Mouse (Mus musculus) activated CD4-positive, CD25-positive, alpha-beta regulatory T cell, adult 4 months (primary cell): ENCODE measurements around the gene Ffar1. TPM values are rescaled to one million over a fixed set of nuclear protein-coding genes. Genes with fewer than 3 reads are reported as not detected.

ENCODE experiments used
- polyA plus RNA-seq, 2 experiments: library from polyadenylated mRNA; unstranded; fragments of 100-300 nt; shearing (Covaris generic); gene quantifications; one replicate each; pipeline ENCODE4 v1.2.1; 2017

Ffar1 gene
- polyA plus RNA-seq, 2 experiments from 2014 or later: 0.19 to 0.28 TPM

Other genes with a start within 250 kb of the Ffar1 start
- 1 to 10 TPM; 2.2 to 3.3 TPM for gene Upk1a, start 248.7 kb downstream of the Ffar1 start, polyA plus RNA-seq
- gene Cox6b1, start 235.4 kb downstream of the Ffar1 start, polyA plus RNA-seq: 100 to 1,000 TPM; 421 to 746 TPM
- gene Etv2, start 225.7 kb downstream of the Ffar1 start, polyA plus RNA-seq: not detected
- gene Rbm42, start 211.2 kb downstream of the Ffar1 start, polyA plus RNA-seq: 10 to 100 TPM; 25.6 to 37.9 TPM
- gene Haus5, start 196.6 kb downstream of the Ffar1 start, polyA plus RNA-seq: 10 to 100 TPM; 20.0 to 20.4 TPM
- gene Pmis2, start 190.0 kb downstream of the Ffar1 start, polyA plus RNA-seq: not detected
- not detected for gene 2200002J24Rik, start 162.6 kb downstream of the Ffar1 start, polyA plus RNA-seq
- not detected for gene Atp4a, start 149.4 kb downstream of the Ffar1 start, polyA plus RNA-seq
- 10 to 100 TPM; 46.6 to 48.1 TPM for gene Tmem147, start 132.0 kb downstream of the Ffar1 start, polyA plus RNA-seq
- gene Gapdhs, start 117.9 kb downstream of the Ffar1 start, polyA plus RNA-seq: not detected
- under 1 TPM in 1 of 2 experiments, not detected in 1; 0.69 TPM for gene Sbsn, start 110.1 kb downstream of the Ffar1 start, polyA plus RNA-seq
- gene Dmkn, start 97.8 kb downstream of the Ffar1 start, polyA plus RNA-seq: under 1 TPM in 1 of 2 experiments, not detected in 1; 0.17 TPM
- gene Krtdap, start 73.7 kb downstream of the Ffar1 start, polyA plus RNA-seq: not detected
- under 1 TPM; 0.22 to 0.68 TPM for gene Ffar2, start 37.8 kb downstream of the Ffar1 start, polyA plus RNA-seq
- gene Ffar3, start 5.4 kb downstream of the Ffar1 start, polyA plus RNA-seq: not detected
- gene Cd22, start 18.8 kb upstream of the Ffar1 start, polyA plus RNA-seq: 1 to 10 TPM; 4.5 to 9.3 TPM
- gene Mag, start 53.3 kb upstream of the Ffar1 start, polyA plus RNA-seq: not detected
- not detected for gene Hamp2, start 63.1 kb upstream of the Ffar1 start, polyA plus RNA-seq
- not detected for gene Hamp, start 82.5 kb upstream of the Ffar1 start, polyA plus RNA-seq
- gene Usf2, start 95.2 kb upstream of the Ffar1 start, polyA plus RNA-seq: 10 to 100 TPM; 11.9 to 14.2 TPM
- 1 to 10 TPM; 1.6 to 2.6 TPM for gene Lsr, start 111.9 kb upstream of the Ffar1 start, polyA plus RNA-seq
- gene Fam187b, start 112.2 kb upstream of the Ffar1 start, polyA plus RNA-seq: under 1 TPM; 0.55 to 0.86 TPM
- gene Fxyd5, start 180.9 kb upstream of the Ffar1 start, polyA plus RNA-seq: 1,000 to 10,000 TPM; 2,132 to 2,220 TPM
- gene Fxyd7, start 189.9 kb upstream of the Ffar1 start, polyA plus RNA-seq: not detected
- gene Fxyd1, start 195.6 kb upstream of the Ffar1 start, polyA plus RNA-seq: not detected
- gene Lgi4, start 197.8 kb upstream of the Ffar1 start, polyA plus RNA-seq: under 1 TPM in 1 of 2 experiments, not detected in 1; 0.19 TPM
- not detected for gene Fxyd3, start 215.1 kb upstream of the Ffar1 start, polyA plus RNA-seq